Mouse (Mus musculus): ENCODE data around the gene Slc35f4. TPM values are rescaled to one million over a fixed set of nuclear protein-coding genes. Genes with fewer than 3 reads are reported as not detected.

The Slc35f4 gene
- polyA plus RNA-seq (2016; fragmentation: Nextera tagmentation; extraction: Ambion mirVana): 2.5 and 3.3 TPM in 2 replicates

DNA sequence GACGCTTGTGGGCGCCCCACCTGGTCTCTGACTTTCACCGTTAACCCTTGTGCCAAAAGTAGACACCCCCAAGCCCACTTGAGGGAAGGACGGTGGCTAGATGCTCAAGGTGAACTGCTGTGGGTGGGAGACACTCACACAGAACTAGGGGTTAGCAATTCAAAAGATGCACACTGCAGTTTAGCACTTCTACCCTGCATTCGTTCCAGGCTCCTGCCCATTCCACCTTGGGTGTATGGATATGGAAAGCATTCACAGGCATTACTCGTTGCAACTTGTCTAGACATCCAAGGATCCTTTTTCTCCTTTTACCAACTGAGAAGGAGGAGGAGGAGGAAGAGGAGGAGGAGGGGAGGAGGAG, at the start of gene Slc35f4:
TSS of gene Slc35f4 (minus strand) at position 116 of the 361 bp plus-strand sequence.
- Histone ChIP-seq H3K4me1 (peaks cover 11% of the 10 kb centered on the region), H3K27ac (no peak within 1 kb of the TSS), H3K4me2 (replicated peaks) (peak within 1 kb of the TSS; percentile 74), H3K4me3 (peak within 1 kb of the TSS; percentile 44), H3K9ac (peak within 1 kb of the TSS; percentile 54), H3K9me3 (no peaks in the 10 kb centered on the region), H3K36me3 (no peaks in the 10 kb centered on the region), H3K27me3 (replicated peaks) (no peaks in the 10 kb centered on the region; the same call in none of the 2 replicates)
- WGBS: 16% methylated on average over 6 of the region's 6 CpGs
- peak; percentile 71 for ATAC-seq (ENCODE audit: low FRiP score, low read depth)

GRCm38 (mm10) chr14:49568369-49568768, 42.5 kb upstream of the Slc35f4 start:
- no peak overlapping the region for H3K9ac ChIP-seq
- H3K27ac ChIP-seq: no peak overlapping the region
- H3K9me3 ChIP-seq: no peaks in the 10 kb centered on the region
- H3K27me3 ChIP-seq (replicated peaks): no peaks in the 10 kb centered on the region
- no peaks in the 10 kb centered on the region for H3K36me3 ChIP-seq
- no peaks in the 10 kb centered on the region for H3K4me1 ChIP-seq
- ATAC-seq (ENCODE audit: low FRiP score, low read depth): peak; percentile 83
- no peak overlapping the region for H3K4me2 ChIP-seq (replicated peaks)
- H3K4me3 ChIP-seq: no peak overlapping the region

GRCm38 (mm10) chr14:49560706-49561105, 34.9 kb upstream of the Slc35f4 start:
- H3K27ac ChIP-seq: no peak overlapping the region
- H3K27me3 ChIP-seq (replicated peaks): no peaks in the 10 kb centered on the region
- no peak overlapping the region for H3K4me2 ChIP-seq (replicated peaks)
- no peak overlapping the region for H3K4me3 ChIP-seq
- 82% methylated on average over 2 of the region's 2 CpGs for WGBS
- no peak for ATAC-seq (ENCODE audit: low FRiP score, low read depth)
- no peaks in the 10 kb centered on the region for H3K4me1 ChIP-seq
- no peaks in the 10 kb centered on the region for H3K36me3 ChIP-seq
- H3K9ac ChIP-seq: no peak overlapping the region
- no peaks in the 10 kb centered on the region for H3K9me3 ChIP-seq

DNA sequence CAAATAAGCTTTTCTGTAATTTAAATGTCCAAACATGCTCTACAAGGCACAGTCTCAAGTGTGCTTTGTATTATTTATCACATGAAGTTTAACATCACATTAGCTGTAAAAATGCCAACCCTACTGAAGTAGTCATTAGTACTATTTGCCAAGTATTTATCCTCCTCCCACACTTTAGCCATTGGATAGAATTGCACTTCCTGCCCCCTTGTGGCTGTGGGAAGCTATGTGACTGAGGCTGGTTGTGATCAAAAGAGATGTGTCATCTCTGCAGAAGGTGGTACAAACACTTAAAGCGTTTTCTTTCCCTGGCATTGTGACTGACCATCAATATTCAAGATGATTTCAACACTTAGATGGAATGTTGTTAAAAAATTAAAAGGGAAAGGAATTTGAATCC, 14.3 kb upstream of the Slc35f4 start:
- H3K27me3 ChIP-seq (replicated peaks): no peaks in the 10 kb centered on the region
- H3K9ac ChIP-seq: no peak overlapping the region
- no peak overlapping the region for H3K4me2 ChIP-seq (replicated peaks)
- no peak overlapping the region for H3K4me3 ChIP-seq
- ATAC-seq (ENCODE audit: low FRiP score, low read depth): no peak
- H3K27ac ChIP-seq: no peak overlapping the region
- H3K36me3 ChIP-seq: no peaks in the 10 kb centered on the region
- H3K9me3 ChIP-seq: no peaks in the 10 kb centered on the region
- no peaks in the 10 kb centered on the region for H3K4me1 ChIP-seq
- 49% methylated on average over 1 of the region's 1 CpGs for WGBS

- Histone ChIP-seq H3K4me1 (peaks cover 11% of the 10 kb centered on the region), H3K27ac (no peak overlapping the region), H3K9me3 (no peaks in the 10 kb centered on the region), H3K27me3 (replicated peaks) (no peaks in the 10 kb centered on the region; the same call in none of the 2 replicates), H3K4me2 (replicated peaks) (peak overlapping the region; percentile 74), H3K36me3 (no peaks in the 10 kb centered on the region), H3K9ac (peak overlapping the region; percentile 54), H3K4me3 (peak overlapping the region; percentile 44)
- under 1% methylated on average over 63 of the region's 63 CpGs for WGBS
- peak; percentile 90 for ATAC-seq (ENCODE audit: low FRiP score, low read depth)
These were observed 493 bp downstream of the Slc35f4 start for GRCm38 (mm10) chr14:49525176-49525930.

GRCm38 (mm10) chr14:49524665-49525064, 1.2 kb downstream of the Slc35f4 start:
- 65% methylated on average over 8 of the region's 8 CpGs for WGBS
- Histone ChIP-seq H3K9me3 (no peaks in the 10 kb centered on the region), H3K4me3 (peak overlapping the region; percentile 44), H3K4me2 (replicated peaks) (peak overlapping the region; percentile 74), H3K4me1 (peaks cover 11% of the 10 kb centered on the region), H3K36me3 (no peaks in the 10 kb centered on the region), H3K27me3 (replicated peaks) (no peaks in the 10 kb centered on the region; the same call in none of the 2 replicates), H3K9ac (0 out of 2 replicates have a peak overlapping the region, but pooled peaks have one; percentile 54), H3K27ac (no peak overlapping the region)
- ATAC-seq (ENCODE audit: low FRiP score, low read depth): 0 out of 2 replicates have a peak, but pooled peaks have one; percentile 10

GRCm38 (mm10) chr14:49515096-49515665, 10.7 kb downstream of the Slc35f4 start:
- Histone ChIP-seq H3K4me3 (no peak overlapping the region), H3K9ac (no peak overlapping the region), H3K36me3 (no peaks in the 10 kb centered on the region), H3K27ac (no peak overlapping the region), H3K4me2 (replicated peaks) (no peak overlapping the region), H3K9me3 (no peaks in the 10 kb centered on the region), H3K4me1 (no peaks in the 10 kb centered on the region), H3K27me3 (replicated peaks) (no peaks in the 10 kb centered on the region)
- ATAC-seq (ENCODE audit: low FRiP score, low read depth): no peak
- 79% methylated on average over 2 of the region's 2 CpGs for WGBS

DNA sequence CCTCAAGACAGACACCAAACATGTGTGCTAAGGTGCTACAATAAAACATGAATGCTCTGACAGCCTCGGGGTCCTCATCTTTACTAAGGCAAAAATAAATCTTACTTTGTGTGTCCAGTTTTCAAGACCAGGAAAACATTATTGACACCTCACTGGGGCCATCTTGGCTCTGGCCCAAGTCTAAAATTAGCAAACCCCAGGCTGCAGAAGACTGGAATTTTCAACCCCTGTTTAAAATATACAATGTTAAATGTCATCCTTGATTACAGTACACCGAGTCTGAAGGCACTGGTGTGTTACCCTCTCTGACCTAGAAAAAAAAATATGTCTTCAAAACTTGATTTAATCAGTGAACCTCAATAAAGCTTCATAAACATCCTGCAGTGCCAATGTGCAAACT, 11.7 kb downstream of the Slc35f4 start:
- Histone ChIP-seq H3K27ac (no peak overlapping the region), H3K9me3 (no peaks in the 10 kb centered on the region), H3K4me1 (no peaks in the 10 kb centered on the region), H3K4me3 (no peak overlapping the region), H3K36me3 (no peaks in the 10 kb centered on the region), H3K27me3 (replicated peaks) (no peaks in the 10 kb centered on the region), H3K9ac (no peak overlapping the region), H3K4me2 (replicated peaks) (no peak overlapping the region)
- WGBS: 72% methylated on average over 2 of the region's 2 CpGs
- ATAC-seq (ENCODE audit: low FRiP score, low read depth): no peak

GRCm38 (mm10) chr14:49495192-49495591, 30.7 kb downstream of the Slc35f4 start:
- 93% methylated on average over 1 of the region's 1 CpGs for WGBS
- ATAC-seq (ENCODE audit: low FRiP score, low read depth): no peak

GRCm38 (mm10) chr14:49493793-49494192, 32.1 kb downstream of the Slc35f4 start:
- Histone ChIP-seq H3K9me3 (no peaks in the 10 kb centered on the region), H3K4me1 (no peaks in the 10 kb centered on the region), H3K4me2 (replicated peaks) (no peak overlapping the region), H3K27me3 (replicated peaks) (no peaks in the 10 kb centered on the region), H3K27ac (no peak overlapping the region), H3K9ac (no peak overlapping the region), H3K4me3 (no peak overlapping the region), H3K36me3 (no peaks in the 10 kb centered on the region)
- 76% methylated on average over 1 of the region's 1 CpGs for WGBS
- ATAC-seq (ENCODE audit: low FRiP score, low read depth): no peak

More at GRCm38 (mm10) chr14:49495192-49495591, 30.7 kb downstream of the Slc35f4 start:
- no peak overlapping the region for H3K4me3 ChIP-seq
- no peaks in the 10 kb centered on the region for H3K36me3 ChIP-seq
- no peak overlapping the region for H3K4me2 ChIP-seq (replicated peaks)
- no peaks in the 10 kb centered on the region for H3K9me3 ChIP-seq
- H3K27ac ChIP-seq: no peak overlapping the region
- no peaks in the 10 kb centered on the region for H3K4me1 ChIP-seq
- no peaks in the 10 kb centered on the region for H3K27me3 ChIP-seq (replicated peaks)
- no peak overlapping the region for H3K9ac ChIP-seq

- H3K27ac ChIP-seq: no peak overlapping the region
- no peak overlapping the region for H3K4me2 ChIP-seq (replicated peaks)
- no peaks in the 10 kb centered on the region for H3K27me3 ChIP-seq (replicated peaks)
- no peaks in the 10 kb centered on the region for H3K4me1 ChIP-seq
- H3K9me3 ChIP-seq: no peaks in the 10 kb centered on the region
- no peak overlapping the region for H3K4me3 ChIP-seq
- WGBS: 93% methylated on average over 3 of the region's 3 CpGs
- no peak for ATAC-seq (ENCODE audit: low FRiP score, low read depth)
- H3K9ac ChIP-seq: no peak overlapping the region
- no peaks in the 10 kb centered on the region for H3K36me3 ChIP-seq
These were observed 33.3 kb downstream of the Slc35f4 start for GRCm38 (mm10) chr14:49492506-49492905.

GRCm38 (mm10) chr14:49476602-49477001, 49.2 kb downstream of the Slc35f4 start:
- Histone ChIP-seq H3K27ac (no peak overlapping the region), H3K27me3 (replicated peaks) (no peaks in the 10 kb centered on the region), H3K9ac (no peak overlapping the region), H3K4me2 (replicated peaks) (no peak overlapping the region), H3K9me3 (no peaks in the 10 kb centered on the region), H3K4me1 (no peaks in the 10 kb centered on the region), H3K4me3 (no peak overlapping the region), H3K36me3 (no peaks in the 10 kb centered on the region)
- no peak for ATAC-seq (ENCODE audit: low FRiP score, low read depth)
- WGBS: 79% methylated on average over 2 of the region's 2 CpGs

Data from neural tube, embryonic 12.5 days (tissue).